Mouse (Mus musculus) E14TG2a.4 (cell line): ENCODE measurements around the gene Eif5.

ENCODE experiments used
- CTCF ChIP-seq: conservative IDR thresholded peaks from 2 replicates; pipeline ENCODE4 v1.5.1; 2014; ENCODE audit warnings: low read length
- NANOG ChIP-seq: IDR thresholded peaks from 2 replicates; pipeline ENCODE4 v1.6.1; 2014; ENCODE audit warnings: borderline replicate concordance, low read length, mixed read lengths
- POU5F1 ChIP-seq: IDR thresholded peaks from 2 replicates; pipeline ENCODE4 v1.6.1; 2014; ENCODE audit warnings: low read length, borderline replicate concordance

GRCm38 (mm10) chr12:111515920-111516319, 21.9 kb upstream of the Eif5 start:
- TF ChIP-seq CTCF (no peak), NANOG (no peak), POU5F1 (no peak)
